Mouse (Mus musculus) common myeloid progenitor, adult 5-6 weeks (primary cell): ENCODE data around the gene Tap1. TPM values are rescaled to one million over a fixed set of nuclear protein-coding genes. Genes with fewer than 3 reads are reported as not detected.
A peak's percentile ranks its signal among the peaks of the same experiment; 100 is the strongest.
"Not testable (repeated sequence)": the region's sequence is repeated elsewhere in the genome, so short reads cannot be mapped to it uniquely, and the experiment has no call there.

Source experiments
- ATAC-seq: replicated peaks from 2 replicates; pipeline ENCODE4 v1.8.0; 2016; ENCODE audit warnings: low read depth, mild to moderate bottlenecking, moderate TSS enrichment, inconsistent platforms; ENCODE audit not compliant: poor library complexity, severe bottlenecking
- total RNA-seq: library from RNA; stranded (forward); fragments of 200-1000, 187-1606 nt; gene quantifications from 2 replicates; pipeline ENCODE4 v1.2.3, GENCODE M21; 2017

Gene Tap1
- 77.8 and 120 TPM in 2 replicates for total RNA-seq

DNA sequence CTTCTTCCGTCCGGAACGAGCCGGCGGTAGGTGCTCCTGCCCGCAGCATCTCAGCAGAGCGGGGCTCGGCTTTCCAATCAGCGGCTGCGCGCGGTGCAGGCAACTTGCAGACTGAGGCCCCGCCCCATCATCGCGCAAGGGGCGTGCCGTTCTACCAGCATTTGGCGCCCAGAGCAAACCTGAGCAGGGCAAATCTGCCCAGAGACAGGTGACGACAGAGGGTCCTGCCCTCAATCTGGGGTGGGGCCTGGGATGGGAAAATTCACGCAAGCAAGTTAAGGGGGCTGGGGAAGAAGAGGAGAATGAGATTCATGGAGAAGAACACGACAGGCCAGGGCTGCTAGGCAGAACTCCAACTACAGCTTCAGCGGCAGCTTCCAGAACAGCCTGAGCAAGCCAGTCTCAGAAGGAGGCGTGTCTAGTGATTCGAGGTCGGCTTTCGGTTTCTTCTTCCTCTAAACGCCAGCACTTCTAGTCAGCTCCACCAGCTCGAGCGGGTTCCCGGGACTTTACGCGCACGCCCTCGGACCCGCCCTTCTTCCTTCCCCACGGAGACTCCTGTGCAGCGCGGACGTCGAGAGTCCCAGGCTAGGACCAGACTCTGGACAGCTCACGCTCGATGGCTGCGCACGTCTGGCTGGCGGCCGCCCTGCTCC lies at the start of gene Tap1, which contains the start of gene Psmb9:
TSS of gene Tap1 (plus strand) at position 293 of the 656 bp plus-strand sequence.
TSS of gene Psmb9 (minus strand) at position 504 of the 656 bp plus-strand sequence.
- ATAC-seq = peak; percentile 83

DNA sequence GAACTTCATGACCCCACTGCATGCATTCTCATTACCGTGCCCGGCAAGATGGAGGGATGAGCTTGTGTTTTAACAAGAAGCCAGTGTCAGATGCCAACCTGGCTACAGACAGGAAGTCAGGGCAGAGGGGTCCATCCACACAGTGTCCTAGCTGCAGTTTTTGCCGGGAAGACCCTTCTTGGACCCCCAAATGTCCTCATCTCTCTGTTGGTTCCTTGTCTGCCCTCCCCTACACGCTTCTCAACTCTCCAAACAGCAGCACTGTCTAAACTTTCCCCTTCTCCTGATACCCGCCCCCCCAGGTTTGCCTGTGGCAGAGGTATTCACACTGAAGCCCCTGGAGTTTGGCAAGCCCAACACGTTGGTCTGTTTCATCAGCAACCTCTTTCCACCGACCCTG lies 49.8 kb upstream of the Tap1 start:
- ATAC-seq = no peak

DNA sequence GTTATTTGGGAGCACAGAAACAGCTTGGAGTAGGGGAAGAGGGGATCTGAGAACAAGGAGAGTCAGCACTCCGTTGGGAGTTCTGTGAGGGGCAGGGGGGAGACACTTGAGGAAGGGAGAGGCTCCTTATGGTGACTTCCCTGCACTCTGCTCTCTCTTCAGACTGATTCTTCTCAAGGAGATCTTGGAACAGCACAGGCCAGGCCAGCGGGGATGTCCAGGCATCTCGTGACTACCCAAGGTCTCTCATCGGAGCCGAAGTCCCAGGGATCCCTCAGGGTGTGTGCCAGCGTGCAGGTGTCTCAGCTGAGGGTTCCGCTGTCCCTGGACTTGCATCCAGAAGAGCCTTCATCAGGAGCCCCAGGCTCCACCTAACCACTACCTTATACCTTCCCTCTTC lies 48.7 kb upstream of the Tap1 start:
- ATAC-seq = no peak

DNA sequence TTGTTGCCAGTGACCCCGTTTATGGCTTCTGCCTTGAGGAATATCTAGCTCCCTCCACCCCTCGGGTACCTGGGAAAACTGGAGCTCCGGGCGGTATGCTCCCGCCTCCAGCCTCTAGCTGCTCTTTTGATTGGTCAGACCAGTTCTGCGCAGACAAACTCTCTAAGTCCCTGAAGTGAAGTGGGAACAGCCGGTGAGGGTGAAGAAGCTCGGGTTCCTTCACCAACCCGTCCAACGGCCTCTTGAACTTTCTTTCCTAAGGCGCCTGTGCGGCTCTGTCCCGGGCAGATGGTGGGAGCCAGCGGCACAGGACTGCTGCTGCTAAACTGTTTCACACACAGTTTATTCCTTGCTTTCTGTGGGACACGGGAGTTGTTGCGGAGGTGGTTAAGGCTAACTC lies 47.9 kb upstream of the Tap1 start:
- ATAC-seq = no peak

DNA sequence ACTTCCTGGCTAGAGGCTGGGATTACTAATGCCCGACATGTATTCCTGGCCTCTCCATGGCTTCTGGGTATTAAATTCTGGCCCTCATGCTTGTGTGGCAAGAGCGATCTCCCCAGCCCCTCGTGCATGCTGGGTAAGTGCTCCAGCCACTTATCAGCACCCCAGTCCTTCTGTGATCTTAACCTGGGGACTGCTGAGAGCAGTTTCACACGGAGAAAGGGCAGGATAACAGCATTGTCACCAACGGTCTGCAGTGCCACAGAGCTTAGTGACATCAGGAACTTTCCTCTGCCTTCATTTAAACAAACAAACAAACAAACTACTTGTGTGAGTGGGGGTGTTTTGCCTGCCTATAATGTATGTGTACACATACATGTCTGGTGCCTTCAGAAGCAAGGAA lies 47.1 kb upstream of the Tap1 start:
- no peak for ATAC-seq

- ATAC-seq = 0 out of 2 replicates have a peak, but pooled peaks have one; percentile 17
Measured at GRCm38 (mm10) chr17:34141448-34141847, 45.9 kb upstream of the Tap1 start.

GRCm38 (mm10) chr17:34142456-34143010 lies 44.8 kb upstream of the Tap1 start:
- peak; percentile 42 for ATAC-seq

- ATAC-seq = peak; percentile 77
Measured at GRCm38 (mm10) chr17:34143033-34143432, 44.3 kb upstream of the Tap1 start, which contains the start of gene H2-DMb2. TSS of gene H2-DMb2 (plus strand) at chr17:34143307.

- peak; percentile 20 for ATAC-seq
Measured at GRCm38 (mm10) chr17:34143461-34143860, 43.9 kb upstream of the Tap1 start.

- not testable (repeated sequence) for ATAC-seq
Measured at GRCm38 (mm10) chr17:34144221-34144620, 43.1 kb upstream of the Tap1 start.

- ATAC-seq = no peak
Measured at GRCm38 (mm10) chr17:34144960-34145371, 42.4 kb upstream of the Tap1 start.

GRCm38 (mm10) chr17:34152923-34153322 lies 34.4 kb upstream of the Tap1 start, which contains the start of gene H2-DMb1:
TSS of gene H2-DMb1 (plus strand) at chr17:34153072.
- peak; percentile 85 for ATAC-seq

GRCm38 (mm10) chr17:34155534-34155933 lies 31.8 kb upstream of the Tap1 start:
- no peak for ATAC-seq

- ATAC-seq = peak; percentile 46; the same call in 1 of the 2 replicates
Measured at GRCm38 (mm10) chr17:34164202-34164895, 23.0 kb upstream of the Tap1 start.

DNA sequence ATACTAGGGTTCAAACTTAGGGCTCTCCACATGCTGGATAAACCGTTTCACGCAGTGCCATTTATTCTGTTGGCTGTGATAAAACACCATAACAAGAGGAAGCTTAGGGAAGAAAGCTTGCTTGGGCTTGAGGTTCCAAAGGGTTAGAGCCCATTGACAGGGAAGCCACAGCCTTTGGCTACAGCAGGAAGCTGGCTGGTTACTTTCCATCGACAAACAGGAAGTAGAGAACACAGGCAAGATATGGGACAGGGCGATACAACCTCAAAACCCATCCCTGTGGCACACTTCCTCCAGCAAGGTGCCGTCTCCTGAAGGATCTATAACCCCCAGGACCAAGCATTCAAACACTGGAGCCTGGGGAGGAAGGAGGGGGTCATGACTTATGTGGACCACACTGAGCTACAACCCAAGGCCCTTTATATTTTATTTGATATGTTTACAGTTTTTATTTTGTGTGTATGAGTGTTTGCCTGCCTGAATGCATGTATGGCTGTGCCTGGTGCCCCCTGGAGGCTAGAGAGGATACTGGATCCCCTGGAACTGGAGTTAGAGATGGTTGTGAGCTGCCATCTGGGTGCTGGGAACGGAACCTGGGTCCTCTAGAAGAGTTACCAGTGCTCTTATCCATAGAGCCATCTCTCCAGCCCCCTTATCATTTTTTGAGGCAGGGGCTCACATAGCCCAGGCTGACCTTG lies 22.2 kb upstream of the Tap1 start:
- peak; percentile 71 for ATAC-seq

- peak; percentile 40 for ATAC-seq
Measured at GRCm38 (mm10) chr17:34169279-34169678, 18.1 kb upstream of the Tap1 start.

DNA sequence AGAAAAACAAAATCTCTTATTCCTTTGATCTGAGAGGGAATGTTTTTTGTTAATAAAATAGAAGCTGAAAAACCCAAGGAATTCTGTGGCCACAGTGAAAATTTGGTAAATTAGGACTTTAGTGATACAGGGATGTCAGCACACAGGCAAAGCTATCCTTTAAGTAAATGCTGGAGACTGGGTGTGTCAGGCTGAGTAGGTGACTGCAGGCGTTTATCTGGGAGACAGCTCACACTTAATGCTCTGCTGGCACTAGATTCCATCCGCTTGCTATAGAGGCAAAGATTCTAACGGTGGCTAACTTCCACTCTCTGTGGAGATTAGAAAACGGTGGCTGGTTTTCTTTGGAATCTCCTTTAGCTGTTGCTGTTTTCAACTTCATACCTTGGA lies 16.9 kb upstream of the Tap1 start:
- ATAC-seq = peak; percentile 15; the same call in 1 of the 2 replicates

DNA sequence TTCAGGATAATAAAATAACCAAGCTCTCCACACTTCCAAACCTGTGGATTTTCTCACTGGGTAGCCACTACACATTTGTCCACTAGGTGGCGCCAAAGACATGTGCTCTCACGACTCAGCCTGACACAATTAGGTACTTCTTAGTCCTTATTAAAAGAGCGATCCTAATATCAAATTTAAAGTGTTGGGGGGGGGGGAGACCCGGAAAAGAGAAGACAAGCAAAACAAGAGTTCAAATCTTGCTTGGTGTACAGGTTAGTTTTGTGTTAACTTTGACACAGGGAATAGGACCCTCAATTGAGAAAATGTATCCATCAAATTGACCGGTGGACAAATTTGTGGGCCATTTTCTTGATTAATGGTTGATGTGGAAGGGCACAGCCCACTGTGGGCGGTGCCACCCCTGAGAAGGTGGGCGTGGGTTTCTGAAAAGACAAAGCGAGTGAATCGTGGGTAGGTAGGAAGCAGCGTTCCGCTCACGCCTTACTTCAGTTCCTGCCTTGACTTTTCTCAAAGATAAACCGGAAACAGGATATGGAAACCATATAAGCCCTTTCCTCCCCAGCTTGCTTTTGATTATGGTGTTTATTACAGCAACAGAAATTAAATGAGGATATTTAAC lies 16.4 kb upstream of the Tap1 start:
- peak; percentile 84 for ATAC-seq

- no peak for ATAC-seq
Measured at GRCm38 (mm10) chr17:34172528-34172927, 14.8 kb upstream of the Tap1 start.

GRCm38 (mm10) chr17:34174075-34174474 lies 13.3 kb upstream of the Tap1 start:
- ATAC-seq = no peak; the same call in 1 of the 2 replicates
